Mouse (Mus musculus): ENCODE measurements around the gene Ceacam10. TPM values are rescaled to one million over a fixed set of nuclear protein-coding genes. Genes with fewer than 3 reads are reported as not detected.

Gene Ceacam10
- not detected for polyA plus RNA-seq (2014; fragmentation: Illumina TruSeq; extraction: RNeasy Lipid Tissue Mini Kit (QIAGEN cat#74804); ENCODE audit: low read depth, low replicate concordance)

DNA sequence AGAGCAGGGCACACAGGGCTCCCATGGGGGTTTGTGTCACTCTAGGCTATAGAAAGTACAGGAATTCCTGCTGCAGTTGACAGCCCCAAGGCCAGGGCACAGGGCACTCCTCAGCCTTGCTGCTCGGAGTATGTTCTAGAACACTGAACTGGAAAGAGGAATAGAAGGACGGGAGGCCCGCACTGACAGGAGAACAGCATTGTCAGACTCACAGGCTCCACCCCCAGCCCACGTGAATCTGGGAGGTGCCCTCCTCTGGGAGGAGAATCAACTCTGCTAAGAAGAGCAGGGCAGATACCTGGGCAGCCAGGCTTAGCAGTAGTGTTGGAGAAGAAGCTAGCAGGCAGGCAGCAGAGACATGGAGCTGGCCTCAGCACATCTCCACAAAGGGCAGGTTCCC, at the start of gene Ceacam10:
Ceacam10 (plus strand) TSS at position 289 of the 400 bp plus-strand sequence.

DNA sequence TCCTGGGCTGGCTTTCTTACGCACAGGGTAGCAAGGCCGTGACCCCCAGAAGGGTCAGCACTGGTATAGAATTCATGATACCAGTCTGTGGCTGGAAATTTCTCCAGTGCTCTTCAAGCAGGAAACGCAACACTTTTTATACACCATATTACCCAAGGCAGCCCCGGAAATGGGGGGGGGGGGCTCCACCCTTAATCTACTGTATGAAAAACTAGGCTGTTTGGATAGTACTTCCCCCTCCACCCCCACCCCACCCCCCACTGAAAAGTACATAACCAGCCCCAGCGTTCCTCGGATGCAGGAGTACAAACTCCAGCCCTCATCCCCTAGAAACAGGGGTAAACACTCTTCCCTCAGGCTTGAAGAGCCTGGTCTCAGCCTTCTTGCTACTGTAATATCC, 16.8 kb upstream of the Ceacam10 start, which contains the start of gene Cd177:
Cd177 (minus strand) TSS at position 101 of the 400 bp plus-strand sequence.

Other genes with a start within 250 kb of the Ceacam10 start
- 6.2 TPM for gene Irgq, start 246.5 kb upstream of the Ceacam10 start, polyA plus RNA-seq (2014; fragmentation: Illumina TruSeq; extraction: RNeasy Lipid Tissue Mini Kit (QIAGEN cat#74804); ENCODE audit: low read depth, low replicate concordance)
- not detected for gene Pinlyp, start 231.1 kb upstream of the Ceacam10 start, polyA plus RNA-seq (2014; fragmentation: Illumina TruSeq; extraction: RNeasy Lipid Tissue Mini Kit (QIAGEN cat#74804); ENCODE audit: low read depth, low replicate concordance)
- 0.57 TPM for gene Xrcc1, start 230.9 kb upstream of the Ceacam10 start, polyA plus RNA-seq (2014; fragmentation: Illumina TruSeq; extraction: RNeasy Lipid Tissue Mini Kit (QIAGEN cat#74804); ENCODE audit: low read depth, low replicate concordance)
- gene Ethe1, start 189.7 kb upstream of the Ceacam10 start, polyA plus RNA-seq (2014; fragmentation: Illumina TruSeq; extraction: RNeasy Lipid Tissue Mini Kit (QIAGEN cat#74804); ENCODE audit: low read depth, low replicate concordance) = 4.1 TPM
- not detected for gene Zfp575, start 189.6 kb upstream of the Ceacam10 start, polyA plus RNA-seq (2014; fragmentation: Illumina TruSeq; extraction: RNeasy Lipid Tissue Mini Kit (QIAGEN cat#74804); ENCODE audit: low read depth, low replicate concordance)
- not detected for gene Phldb3, start 166.4 kb upstream of the Ceacam10 start, polyA plus RNA-seq (2014; fragmentation: Illumina TruSeq; extraction: RNeasy Lipid Tissue Mini Kit (QIAGEN cat#74804); ENCODE audit: low read depth, low replicate concordance)
- not detected for gene Lypd3, start 140.7 kb upstream of the Ceacam10 start, polyA plus RNA-seq (2014; fragmentation: Illumina TruSeq; extraction: RNeasy Lipid Tissue Mini Kit (QIAGEN cat#74804); ENCODE audit: low read depth, low replicate concordance)
- not detected for gene Tex101, start 100.5 kb upstream of the Ceacam10 start, polyA plus RNA-seq (2014; fragmentation: Illumina TruSeq; extraction: RNeasy Lipid Tissue Mini Kit (QIAGEN cat#74804); ENCODE audit: low read depth, low replicate concordance)
- not detected for gene BC049730, start 68.0 kb upstream of the Ceacam10 start, polyA plus RNA-seq (2014; fragmentation: Illumina TruSeq; extraction: RNeasy Lipid Tissue Mini Kit (QIAGEN cat#74804); ENCODE audit: low read depth, low replicate concordance)
- not detected for gene Gm4763, start 50.3 kb upstream of the Ceacam10 start, polyA plus RNA-seq (2014; fragmentation: Illumina TruSeq; extraction: RNeasy Lipid Tissue Mini Kit (QIAGEN cat#74804); ENCODE audit: low read depth, low replicate concordance)
- not detected for gene Cd177, start 16.9 kb upstream of the Ceacam10 start, polyA plus RNA-seq (2014; fragmentation: Illumina TruSeq; extraction: RNeasy Lipid Tissue Mini Kit (QIAGEN cat#74804); ENCODE audit: low read depth, low replicate concordance)
- gene Gm9844, start 85.0 kb downstream of the Ceacam10 start, polyA plus RNA-seq (2014; fragmentation: Illumina TruSeq; extraction: RNeasy Lipid Tissue Mini Kit (QIAGEN cat#74804); ENCODE audit: low read depth, low replicate concordance) = not detected
- gene Lypd4, start 92.7 kb downstream of the Ceacam10 start, polyA plus RNA-seq (2014; fragmentation: Illumina TruSeq; extraction: RNeasy Lipid Tissue Mini Kit (QIAGEN cat#74804); ENCODE audit: low read depth, low replicate concordance) = not detected
- not detected for gene Dmrtc2, start 92.9 kb downstream of the Ceacam10 start, polyA plus RNA-seq (2014; fragmentation: Illumina TruSeq; extraction: RNeasy Lipid Tissue Mini Kit (QIAGEN cat#74804); ENCODE audit: low read depth, low replicate concordance)
- 7.1 TPM for gene Rps19, start 107.2 kb downstream of the Ceacam10 start, polyA plus RNA-seq (2014; fragmentation: Illumina TruSeq; extraction: RNeasy Lipid Tissue Mini Kit (QIAGEN cat#74804); ENCODE audit: low read depth, low replicate concordance)
- gene Cd79a, start 120.2 kb downstream of the Ceacam10 start, polyA plus RNA-seq (2014; fragmentation: Illumina TruSeq; extraction: RNeasy Lipid Tissue Mini Kit (QIAGEN cat#74804); ENCODE audit: low read depth, low replicate concordance) = not detected
- gene Arhgef1, start 125.7 kb downstream of the Ceacam10 start, polyA plus RNA-seq (2014; fragmentation: Illumina TruSeq; extraction: RNeasy Lipid Tissue Mini Kit (QIAGEN cat#74804); ENCODE audit: low read depth, low replicate concordance) = 0.53 TPM
- gene Gm4881, start 167.3 kb downstream of the Ceacam10 start, polyA plus RNA-seq (2014; fragmentation: Illumina TruSeq; extraction: RNeasy Lipid Tissue Mini Kit (QIAGEN cat#74804); ENCODE audit: low read depth, low replicate concordance) = not detected
- not detected for gene Rabac1, start 195.5 kb downstream of the Ceacam10 start, polyA plus RNA-seq (2014; fragmentation: Illumina TruSeq; extraction: RNeasy Lipid Tissue Mini Kit (QIAGEN cat#74804); ENCODE audit: low read depth, low replicate concordance)
- gene Atp1a3, start 228.8 kb downstream of the Ceacam10 start, polyA plus RNA-seq (2014; fragmentation: Illumina TruSeq; extraction: RNeasy Lipid Tissue Mini Kit (QIAGEN cat#74804); ENCODE audit: low read depth, low replicate concordance) = not detected

Measured in kidney, adult 10 weeks (tissue).